Mouse (Mus musculus): ENCODE data around the gene Mtfr1l.
"Not testable (repeated sequence)": the region's sequence is repeated elsewhere in the genome, so short reads cannot be mapped to it uniquely, and the experiment has no call there.

Mtfr1l gene

DNA sequence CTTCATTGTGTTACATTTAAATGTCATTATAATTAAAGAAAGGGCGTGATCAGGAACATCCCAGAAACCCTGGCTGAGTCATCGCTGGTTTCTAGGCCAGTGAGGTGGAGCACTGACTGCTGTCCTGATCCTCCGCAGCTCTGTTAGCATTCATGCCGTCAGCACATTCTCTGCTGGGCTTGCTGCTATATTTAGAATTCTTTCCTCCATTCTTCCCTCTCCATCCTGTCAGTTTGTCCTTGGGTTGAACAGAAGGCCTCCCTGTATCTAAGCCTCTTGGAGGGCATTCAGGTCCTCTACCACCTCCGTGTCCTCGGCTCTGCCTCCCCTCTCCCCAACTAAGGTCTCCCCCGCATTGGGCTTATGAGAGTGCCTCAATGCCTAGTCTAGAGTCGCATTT is 18.2 kb downstream of the Mtfr1l start:
- no peak for DNase-seq (ENCODE audit: low read depth)

- no peak for DNase-seq (ENCODE audit: low read depth)
Measured at GRCm38 (mm10) chr4:134515614-134516013, 19.6 kb downstream of the Mtfr1l start.

DNA sequence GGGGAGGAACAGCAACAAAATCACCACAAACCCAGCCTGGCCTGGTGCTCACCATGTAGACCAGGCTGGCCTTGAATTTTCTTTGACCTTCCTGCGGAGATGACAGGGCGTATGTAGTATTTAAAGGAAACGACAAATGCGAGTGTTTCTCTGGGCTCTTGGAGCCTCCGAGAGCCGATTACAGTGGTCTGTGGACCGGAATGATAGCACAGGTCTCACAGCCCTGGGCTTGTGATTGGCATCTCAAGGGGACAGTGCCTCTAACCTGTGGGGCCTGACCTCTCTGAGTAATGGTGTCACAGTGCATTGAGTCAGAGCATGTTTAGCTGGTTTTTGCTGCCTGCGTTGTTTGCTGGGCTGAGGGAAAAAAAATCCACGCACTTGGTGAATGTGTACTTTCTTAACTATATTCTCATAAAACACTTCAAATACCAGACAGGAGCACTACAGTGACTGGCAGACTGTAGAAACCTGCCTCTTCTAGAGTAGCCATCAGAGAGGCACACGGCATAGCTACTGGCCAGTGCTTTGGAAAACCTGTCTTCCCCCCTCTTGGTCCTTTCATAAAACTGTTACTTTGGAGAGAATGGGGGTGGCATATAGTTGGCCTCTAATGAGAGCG is 20.8 kb downstream of the Mtfr1l start:
- DNase-seq (ENCODE audit: low read depth): no peak

DNA sequence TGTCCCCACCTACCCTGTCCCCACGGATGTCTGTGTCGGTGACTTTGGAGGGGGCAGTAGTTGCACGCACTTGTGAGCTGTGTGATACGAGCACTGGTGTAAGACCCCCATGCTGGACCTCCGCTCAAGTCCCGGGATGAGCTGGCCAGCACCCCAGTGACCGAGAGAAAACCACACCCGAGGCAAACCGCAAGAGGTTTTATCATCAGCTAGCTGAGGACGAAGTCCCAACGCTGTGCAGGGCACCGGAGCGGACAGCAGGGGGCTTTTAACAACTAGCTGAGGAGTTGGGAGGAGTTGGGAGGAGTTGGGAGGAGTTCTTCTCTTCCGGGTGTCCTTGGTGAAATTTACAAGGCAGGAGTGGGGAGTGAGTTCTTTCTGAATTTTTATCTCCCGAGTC is 22.4 kb downstream of the Mtfr1l start:
- peak; percentile 75 for DNase-seq (ENCODE audit: low read depth)

DNA sequence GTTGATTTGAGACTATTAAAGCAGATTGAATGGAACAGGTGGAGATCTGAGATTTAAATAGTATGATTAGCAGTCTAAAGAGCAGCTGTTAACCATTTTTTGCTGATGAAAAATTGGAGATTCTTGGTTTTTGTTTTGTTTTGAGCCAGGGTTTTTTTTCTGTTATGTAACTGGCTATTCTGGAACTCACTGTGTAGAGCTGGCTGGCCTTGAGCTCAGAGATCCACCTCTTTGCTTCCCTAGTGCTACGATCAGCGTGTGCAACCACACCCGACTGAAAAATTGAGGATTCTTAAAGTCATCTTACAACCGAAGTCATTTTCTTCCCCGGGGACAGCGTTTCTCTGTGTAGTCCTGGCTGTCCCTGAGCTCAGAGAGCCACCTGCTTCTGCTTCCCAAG is 23.5 kb downstream of the Mtfr1l start:
- peak; percentile 32 for DNase-seq (ENCODE audit: low read depth)

- peak; percentile 94 for DNase-seq (ENCODE audit: low read depth)
Measured at GRCm38 (mm10) chr4:134510845-134511411, 24.3 kb downstream of the Mtfr1l start, which contains the start of gene Aunip. Aunip (plus strand) TSS chr4:134510999.

- DNase-seq (ENCODE audit: low read depth): no peak
Measured at GRCm38 (mm10) chr4:134510396-134510795, 24.8 kb downstream of the Mtfr1l start.

GRCm38 (mm10) chr4:134506713-134507112 is 28.5 kb downstream of the Mtfr1l start:
- DNase-seq (ENCODE audit: low read depth): no peak

DNA sequence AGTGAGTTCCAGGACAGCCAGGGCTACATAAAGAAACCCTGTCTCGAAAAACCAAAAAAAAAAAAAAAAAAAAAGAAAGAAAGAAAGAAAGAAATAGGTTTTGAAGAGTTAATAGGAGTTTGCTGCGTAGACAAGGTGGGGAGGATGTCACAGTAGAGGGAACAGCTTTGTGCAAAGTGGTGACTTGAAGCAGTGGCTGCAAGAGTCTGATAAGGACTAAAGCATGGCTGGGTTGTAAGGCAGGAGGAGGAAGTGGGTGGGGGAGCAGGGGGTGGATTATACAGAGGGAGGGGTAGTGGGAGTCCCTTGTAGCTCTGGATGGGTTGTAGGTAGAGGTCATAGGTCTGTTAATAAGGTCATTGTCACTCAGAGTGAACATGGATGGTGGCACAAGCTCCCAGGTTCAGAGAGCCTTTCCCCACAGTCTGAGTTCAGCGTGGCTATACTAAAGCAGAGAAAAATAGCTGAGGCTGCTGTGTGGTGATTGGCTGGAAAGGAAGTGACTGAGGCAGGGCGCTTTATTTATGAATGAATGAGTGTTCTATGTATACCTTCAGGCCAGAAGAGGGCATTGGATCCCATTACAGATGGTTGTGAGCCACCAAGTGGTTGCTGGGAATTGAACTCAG is 29.1 kb downstream of the Mtfr1l start:
- DNase-seq (ENCODE audit: low read depth): no peak

DNA sequence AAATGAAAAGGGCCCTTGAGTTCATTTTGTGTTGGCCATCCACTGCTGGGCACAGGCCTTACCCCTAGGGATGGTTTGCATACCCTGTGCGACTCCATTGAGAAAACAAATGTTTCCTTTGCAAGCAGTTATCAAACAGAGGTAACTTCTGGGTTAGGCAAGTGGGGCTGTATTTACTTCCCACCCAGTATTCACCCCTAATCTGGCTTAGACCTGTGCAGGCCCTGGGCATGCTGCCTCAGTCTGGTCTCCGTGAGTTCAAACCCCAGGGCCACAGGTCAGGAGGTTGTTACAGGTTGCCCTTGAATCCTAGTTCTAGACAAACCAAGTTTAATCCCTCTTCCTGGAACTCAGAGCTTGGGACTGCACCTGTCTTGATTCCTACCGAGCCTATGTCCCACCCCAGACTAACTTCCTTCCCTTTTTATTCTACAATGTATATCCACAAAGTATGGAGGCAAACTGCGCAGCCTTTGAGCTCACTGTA is 29.8 kb downstream of the Mtfr1l start:
- no peak for DNase-seq (ENCODE audit: low read depth)

DNA sequence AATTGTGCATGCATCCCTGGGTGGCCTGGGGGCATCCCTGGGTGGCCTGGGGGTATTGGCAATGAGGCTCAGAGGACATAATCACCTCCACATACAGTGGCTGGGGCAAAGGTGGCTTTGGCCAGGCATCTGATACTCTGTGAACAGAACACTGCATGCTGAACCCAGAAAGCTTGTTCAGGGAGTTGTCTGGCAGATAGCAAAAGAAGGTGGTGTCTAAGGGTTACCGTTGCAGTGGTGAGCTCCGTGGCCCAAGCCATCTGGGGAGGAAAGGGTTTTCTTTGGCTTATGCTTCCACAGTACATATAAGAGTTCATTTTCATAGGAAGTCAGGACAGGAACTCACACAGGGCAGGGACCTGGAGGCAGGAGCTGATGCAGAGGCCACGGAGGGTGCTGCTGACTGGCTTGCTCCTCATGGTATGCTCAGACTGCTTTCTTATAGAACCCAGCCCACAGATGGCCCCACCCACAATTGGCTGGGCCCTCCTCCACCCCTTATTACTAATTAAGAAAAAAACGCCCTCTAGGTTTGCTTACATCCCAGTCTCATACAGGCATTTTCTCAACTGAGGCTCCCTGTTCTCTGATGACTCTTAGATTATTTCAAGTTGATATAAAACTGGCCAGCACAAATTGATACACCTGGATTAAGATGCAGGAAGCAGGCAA is 31.4 kb downstream of the Mtfr1l start:
- DNase-seq (ENCODE audit: low read depth): no peak

GRCm38 (mm10) chr4:134501095-134501494 is 34.1 kb downstream of the Mtfr1l start:
- DNase-seq (ENCODE audit: low read depth): no peak

GRCm38 (mm10) chr4:134498983-134499382 is 36.2 kb downstream of the Mtfr1l start:
- DNase-seq (ENCODE audit: low read depth): not testable (repeated sequence)

- no peak for DNase-seq (ENCODE audit: low read depth)
Measured at GRCm38 (mm10) chr4:134497986-134498731, 37.0 kb downstream of the Mtfr1l start.

DNA sequence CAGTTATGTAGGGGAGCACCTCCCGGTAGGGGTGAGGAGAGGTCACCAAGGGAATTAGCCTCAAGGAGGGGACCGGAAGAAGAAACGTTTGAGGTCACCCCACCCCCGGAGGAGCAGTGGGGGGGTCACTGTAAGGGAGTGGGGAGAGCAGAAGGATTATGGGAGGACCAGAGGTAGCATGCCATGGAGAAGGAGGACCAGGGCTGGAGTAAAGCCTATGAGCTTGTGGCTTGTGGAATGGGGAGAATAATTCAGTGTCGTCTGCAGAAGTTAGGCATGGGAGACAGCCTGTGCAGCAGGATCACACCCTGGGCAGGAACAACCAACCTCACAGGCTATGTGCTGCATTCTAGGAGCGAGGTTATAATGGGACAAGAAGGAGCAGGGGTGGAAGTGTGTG is 38.0 kb downstream of the Mtfr1l start:
- DNase-seq (ENCODE audit: low read depth): no peak

- DNase-seq (ENCODE audit: low read depth): peak; percentile 70
Measured at GRCm38 (mm10) chr4:134496595-134497210, 38.5 kb downstream of the Mtfr1l start, which contains the start of gene Paqr7. Paqr7 (plus strand) TSS chr4:134496697.

DNA sequence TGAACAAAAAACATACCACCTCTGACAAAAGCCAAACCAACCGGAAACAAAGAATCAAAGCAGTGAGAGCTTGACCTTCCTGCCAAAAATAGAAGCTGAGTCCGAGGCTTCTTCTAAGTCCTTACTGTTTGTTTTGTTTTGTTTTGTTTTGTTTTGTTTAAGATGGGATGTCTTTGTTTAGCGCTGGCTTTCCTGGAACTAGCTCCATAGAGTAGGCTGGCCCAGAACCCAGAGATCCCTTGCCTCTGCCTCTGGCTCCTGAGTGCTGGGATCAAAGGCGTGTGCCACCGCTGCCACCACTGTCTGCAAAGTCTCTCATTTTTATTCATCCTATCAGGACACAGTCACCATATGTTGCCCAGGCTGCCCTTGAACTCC is 39.7 kb downstream of the Mtfr1l start:
- DNase-seq (ENCODE audit: low read depth): no peak

GRCm38 (mm10) chr4:134494780-134495545 is 40.2 kb downstream of the Mtfr1l start:
- peak; percentile 93 for DNase-seq (ENCODE audit: low read depth)

DNA sequence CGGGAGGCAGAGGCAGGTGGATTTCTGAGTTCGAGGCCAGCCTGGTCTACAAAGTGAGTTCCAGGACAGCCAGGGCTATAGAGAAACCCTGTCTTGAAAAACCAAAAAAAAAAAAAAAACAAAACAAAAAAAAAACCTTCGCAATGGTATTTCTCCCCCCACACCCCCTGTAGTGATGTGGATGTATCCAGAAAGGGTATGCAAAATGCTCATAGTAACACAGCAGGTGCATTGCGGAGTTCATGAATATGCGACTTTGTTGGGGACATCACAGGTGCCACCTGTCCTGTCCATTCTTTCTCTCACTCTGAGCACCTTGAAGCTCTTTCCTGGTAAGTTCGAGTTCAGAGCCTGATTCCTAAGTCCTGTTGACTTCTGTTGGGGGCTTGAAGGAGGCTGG is 41.0 kb downstream of the Mtfr1l start:
- not testable (repeated sequence) for DNase-seq (ENCODE audit: low read depth)

DNA sequence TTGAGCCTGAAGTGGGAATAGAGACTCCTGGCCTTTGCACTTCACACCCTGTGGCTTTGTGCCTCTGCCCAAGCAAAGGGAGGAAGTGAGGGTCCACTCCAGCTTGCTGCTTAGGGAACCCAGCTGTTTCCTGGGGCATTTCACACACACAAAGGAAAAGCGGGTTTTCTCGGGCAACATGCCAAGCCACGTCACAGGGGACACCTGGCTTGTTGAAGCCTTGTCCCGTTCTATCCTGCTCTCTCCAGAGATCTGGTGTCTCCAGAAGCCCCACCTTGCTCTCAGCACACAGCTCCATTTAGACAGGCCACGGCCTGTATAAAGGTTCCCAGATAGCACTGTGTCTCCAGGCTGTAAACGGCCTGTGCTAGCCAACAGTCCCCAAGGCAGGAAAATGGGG is 43.5 kb downstream of the Mtfr1l start:
- DNase-seq (ENCODE audit: low read depth): no peak
